Mouse (Mus musculus) bone marrow, adult 2 months (tissue): ENCODE measurements around the gene Pced1b. TPM values are rescaled to one million over a fixed set of nuclear protein-coding genes. Genes with fewer than 3 reads are reported as not detected.
"Not testable (repeated sequence)": the region's sequence is repeated elsewhere in the genome, so short reads cannot be mapped to it uniquely, and the experiment has no call there.

Source experiments
- H3K27ac ChIP-seq: fragments of 200-500 bp; 2 replicates; pipeline ENCODE4 v1.5.1; 2012; ENCODE audit warnings: low read depth, mild to moderate bottlenecking, control low read depth, inconsistent platforms, low read length; ENCODE audit not compliant: control insufficient read depth, poor library complexity, insufficient read depth
- H3K4me1 ChIP-seq: fragments of 200-500 bp; 2 replicates; pipeline ENCODE4 v1.6.1; 2011; ENCODE audit warnings: low read length; ENCODE audit not compliant: control insufficient read depth, insufficient read depth
- H3K4me3 ChIP-seq: fragments of 200-500 bp; replicated peaks from 2 replicates; pipeline ENCODE3; 2011; ENCODE audit warnings: mild to moderate bottlenecking, low read depth, low read length, control low read depth; ENCODE audit not compliant: control insufficient read depth
- CTCF ChIP-seq: fragments of 200-500 bp; IDR thresholded peaks from 2 replicates; pipeline ENCODE4 v1.5.1; 2011; ENCODE audit warnings: low read length, control low read depth; ENCODE audit not compliant: control insufficient read depth, insufficient read depth
- POLR2A ChIP-seq: fragments of 200-500 bp; IDR thresholded peaks from 2 replicates; pipeline ENCODE4 v1.6.1; 2011; ENCODE audit warnings: low read depth, mild to moderate bottlenecking, control low read depth, low read length, borderline replicate concordance; ENCODE audit not compliant: control insufficient read depth
- WGBS: fragments of 180-500 bp; shearing (Covaris S2); methylation state at CpG from one replicate; pipeline ENCODE4 v1.1.7; 2018; 5-methylcytosine and 5-hydroxymethylcytosine counted together
- polyA plus RNA-seq: library from polyadenylated mRNA; stranded (reverse); fragments of >200 nt; gene quantifications from 2 replicates; pipeline ENCODE4 v1.2.4, GENCODE M21; 2011; ENCODE audit warnings: low replicate concordance; ENCODE audit not compliant: missing spikeins, insufficient read depth, insufficient read length

The Pced1b gene
- polyA plus RNA-seq, 1 experiment: 19.7 TPM

GRCm38 (mm10) chr15:97369144-97369543, 122.2 kb downstream of the Pced1b start:
- Histone ChIP-seq H3K4me1 (peaks cover 2% of the 10 kb centered on the region; the same call in 1 of the 2 replicates), H3K27ac (no peak overlapping the region), H3K4me3 (no peak overlapping the region)
- TF ChIP-seq CTCF: no peak
- no peak for TF ChIP-seq POLR2A
- WGBS: 90% methylated on average over 10 of the region's 10 CpGs

- Histone ChIP-seq H3K27ac (no peak overlapping the region), H3K4me1 (peaks cover 2% of the 10 kb centered on the region; the same call in 1 of the 2 replicates), H3K4me3 (no peak overlapping the region)
- WGBS: 93% methylated on average over 7 of the region's 7 CpGs
- TF ChIP-seq POLR2A: no peak
- no peak for TF ChIP-seq CTCF
Measured at GRCm38 (mm10) chr15:97370880-97371279, 124.0 kb downstream of the Pced1b start.

- H3K27ac ChIP-seq, H3K4me1 ChIP-seq, H3K4me3 ChIP-seq: not testable (repeated sequence)
- 74% methylated on average over 3 of the region's 3 CpGs for WGBS
Measured at GRCm38 (mm10) chr15:97372043-97372442, 125.1 kb downstream of the Pced1b start.

- H3K4me1 ChIP-seq: peaks cover 2% of the 10 kb centered on the region; the same call in 1 of the 2 replicates
- TF ChIP-seq CTCF (no peak), POLR2A (no peak)
- H3K4me3 ChIP-seq: no peak overlapping the region
- peak overlapping the region; percentile 47; the same call in 1 of the 2 replicates for H3K27ac ChIP-seq
- 60% methylated on average over 6 of the region's 6 CpGs for WGBS
Measured at GRCm38 (mm10) chr15:97372611-97373131, 125.8 kb downstream of the Pced1b start.

- H3K4me1 ChIP-seq: peaks cover 2% of the 10 kb centered on the region; the same call in 1 of the 2 replicates
- peak overlapping the region; percentile 58 for H3K4me3 ChIP-seq
- H3K27ac ChIP-seq: peak overlapping the region; percentile 74
- TF ChIP-seq CTCF (no peak), POLR2A (no peak)
- WGBS: 31% methylated on average over 25 of the region's 25 CpGs
Measured at GRCm38 (mm10) chr15:97373203-97374084, 126.5 kb downstream of the Pced1b start.

GRCm38 (mm10) chr15:97374085-97374844, 127.4 kb downstream of the Pced1b start:
- WGBS: 72% methylated on average over 8 of the region's 8 CpGs
- 0 out of 2 replicates have a peak overlapping the region, but pooled peaks have one; percentile 74 for H3K27ac ChIP-seq

GRCm38 (mm10) chr15:97374845-97375720, 128.2 kb downstream of the Pced1b start:
- peaks cover 2% of the 10 kb centered on the region; the same call in 1 of the 2 replicates for H3K4me1 ChIP-seq
- 66% methylated on average over 15 of the region's 15 CpGs for WGBS

More at GRCm38 (mm10) chr15:97374085-97374844, 127.4 kb downstream of the Pced1b start:
- Histone ChIP-seq H3K4me1 (peaks cover 2% of the 10 kb centered on the region; the same call in 1 of the 2 replicates), H3K4me3 (no peak overlapping the region)
- no peak for TF ChIP-seq POLR2A
- no peak for TF ChIP-seq CTCF

More at GRCm38 (mm10) chr15:97374845-97375720, 128.2 kb downstream of the Pced1b start:
- 0 out of 2 replicates have a peak overlapping the region, but pooled peaks have one; percentile 13 for H3K27ac ChIP-seq
- no peak for TF ChIP-seq POLR2A
- TF ChIP-seq CTCF: no peak
- peak overlapping the region; percentile 12 for H3K4me3 ChIP-seq
